Mouse (Mus musculus) limb, embryonic 13.5 days (tissue): ENCODE data around the gene C1qc. TPM values are rescaled to one million over a fixed set of nuclear protein-coding genes. Genes with fewer than 3 reads are reported as not detected.

Experiments
- ATAC-seq: fragments of 200-750 bp; cut with Nextera tagmentation; 2 replicates; pipeline ENCODE4 v1.8.0; 2017; ENCODE audit warnings: low read depth, moderate number of reproducible peaks, moderate TSS enrichment; ENCODE audit not compliant: low FRiP score
- H3K27ac ChIP-seq: fragments of 300-500 bp; sonication (generic); 2 replicates; pipeline ENCODE4 v1.5.1; 2015; ENCODE audit warnings: inconsistent platforms, mild to moderate bottlenecking, moderate library complexity
- H3K27me3 ChIP-seq: fragments of 300-500 bp; sonication (generic); 2 replicates; pipeline ENCODE4 v1.6.1; 2015; ENCODE audit warnings: mild to moderate bottlenecking, inconsistent platforms
- H3K36me3 ChIP-seq: fragments of 300-500 bp; sonication (generic); 2 replicates; pipeline ENCODE4 v1.6.1; 2015; ENCODE audit warnings: inconsistent platforms, mild to moderate bottlenecking, moderate library complexity
- H3K4me1 ChIP-seq: fragments of 300-500 bp; sonication (generic); 2 replicates; pipeline ENCODE4 v1.6.1; 2015; ENCODE audit warnings: inconsistent platforms
- H3K4me2 ChIP-seq: fragments of 300-500 bp; sonication (generic); replicated peaks from 2 replicates; pipeline ENCODE4 v1.6.1; 2015; ENCODE audit warnings: inconsistent platforms, mild to moderate bottlenecking, moderate library complexity
- H3K4me3 ChIP-seq: fragments of 300-500 bp; sonication (generic); 2 replicates; pipeline ENCODE4 v1.5.1; 2015; ENCODE audit warnings: moderate library complexity, mild to moderate bottlenecking, inconsistent platforms
- H3K9ac ChIP-seq: fragments of 300-500 bp; sonication (generic); 2 replicates; pipeline ENCODE4 v1.6.1; 2015; ENCODE audit warnings: mild to moderate bottlenecking, inconsistent platforms
- H3K9me3 ChIP-seq: fragments of 300-500 bp; sonication (generic); 2 replicates; pipeline ENCODE4 v1.6.1; 2016; ENCODE audit warnings: inconsistent platforms
- WGBS: fragments of 180-500 bp; shearing (Covaris S2); methylation state at CpG from one replicate; pipeline ENCODE4 v1.1.7; 2015; 5-methylcytosine and 5-hydroxymethylcytosine counted together
- polyA plus RNA-seq: library from polyadenylated mRNA; unstranded; fragments of >200 nt; fragmentation: Nextera tagmentation; extraction: Ambion mirVana; gene quantifications from 2 replicates; pipeline ENCODE4 v1.2.1, GENCODE M21; 2015

The C1qc gene
- polyA plus RNA-seq, 1 experiment from 2014 or later, result 18.1 TPM

- WGBS, result 60% methylated on average over 5 of the region's 5 CpGs
- ATAC-seq, result no peak
- Histone ChIP-seq H3K27me3 (peaks cover 17% of the 10 kb centered on the region), H3K4me2 (no peak overlapping the region), H3K4me1 (peaks cover 25% of the 10 kb centered on the region), H3K9ac (no peak overlapping the region), H3K9me3 (no peaks in the 10 kb centered on the region), H3K4me3 (no peak overlapping the region), H3K36me3 (no peaks in the 10 kb centered on the region), H3K27ac (no peak overlapping the region)
Measured at GRCm38 (mm10) chr4:136865531-136865930, 27.3 kb downstream of the C1qc start.

- H3K4me3 ChIP-seq, result no peak overlapping the region
- no peaks in the 10 kb centered on the region for H3K9me3 ChIP-seq
- H3K27me3 ChIP-seq, result peaks cover 17% of the 10 kb centered on the region
- peaks cover 25% of the 10 kb centered on the region for H3K4me1 ChIP-seq
- WGBS, result 6% methylated on average over 15 of the region's 15 CpGs
- H3K36me3 ChIP-seq, result no peaks in the 10 kb centered on the region
- H3K9ac ChIP-seq, result no peak overlapping the region
- no peak for ATAC-seq
- H3K4me2 ChIP-seq, result peak overlapping the region; percentile 31; the same call in 1 of the 2 replicates
- H3K27ac ChIP-seq, result no peak overlapping the region
Measured at GRCm38 (mm10) chr4:136864751-136865470, 28.0 kb downstream of the C1qc start.

GRCm38 (mm10) chr4:136863517-136863916 is 29.3 kb downstream of the C1qc start:
- Histone ChIP-seq H3K4me2 (no peak overlapping the region), H3K27ac (no peak overlapping the region), H3K27me3 (peaks cover 17% of the 10 kb centered on the region), H3K9ac (no peak overlapping the region), H3K9me3 (no peaks in the 10 kb centered on the region), H3K4me3 (no peak overlapping the region), H3K36me3 (no peaks in the 10 kb centered on the region), H3K4me1 (peaks cover 25% of the 10 kb centered on the region)
- ATAC-seq, result no peak
- WGBS, result 50% methylated on average over 9 of the region's 9 CpGs

- Histone ChIP-seq H3K4me3 (no peak overlapping the region), H3K9me3 (no peaks in the 10 kb centered on the region), H3K4me2 (no peak overlapping the region), H3K4me1 (peaks cover 20% of the 10 kb centered on the region), H3K36me3 (no peaks in the 10 kb centered on the region), H3K27ac (no peak overlapping the region), H3K9ac (no peak overlapping the region), H3K27me3 (peaks cover 17% of the 10 kb centered on the region)
- no peak for ATAC-seq
- WGBS, result 73% methylated on average over 2 of the region's 2 CpGs
Measured at GRCm38 (mm10) chr4:136862411-136862810, 30.5 kb downstream of the C1qc start.

- H3K36me3 ChIP-seq, result no peaks in the 10 kb centered on the region
- H3K4me2 ChIP-seq, result no peak overlapping the region; the same call in 1 of the 2 replicates
- 0 out of 2 replicates have a peak overlapping the region, but pooled peaks have one; percentile 5 for H3K9ac ChIP-seq
- H3K4me1 ChIP-seq, result peaks cover 20% of the 10 kb centered on the region
- no peaks in the 10 kb centered on the region for H3K9me3 ChIP-seq
- no peak overlapping the region for H3K4me3 ChIP-seq
- WGBS, result 7% methylated on average over 17 of the region's 17 CpGs
- ATAC-seq, result no peak
- H3K27ac ChIP-seq, result no peak overlapping the region
- H3K27me3 ChIP-seq, result peaks cover 17% of the 10 kb centered on the region
Measured at GRCm38 (mm10) chr4:136861806-136862205, 31.1 kb downstream of the C1qc start.

GRCm38 (mm10) chr4:136860022-136860421 is 32.8 kb downstream of the C1qc start:
- H3K4me2 ChIP-seq, result no peak overlapping the region
- no peak overlapping the region for H3K9ac ChIP-seq
- no peak overlapping the region for H3K27ac ChIP-seq
- no peak overlapping the region for H3K4me3 ChIP-seq
- ATAC-seq, result no peak
- H3K27me3 ChIP-seq, result peaks cover 17% of the 10 kb centered on the region
- 87% methylated on average over 7 of the region's 7 CpGs for WGBS
- H3K36me3 ChIP-seq, result no peaks in the 10 kb centered on the region
- peaks cover 17% of the 10 kb centered on the region for H3K4me1 ChIP-seq
- H3K9me3 ChIP-seq, result no peaks in the 10 kb centered on the region

- H3K9ac ChIP-seq, result no peak overlapping the region
- no peaks in the 10 kb centered on the region for H3K9me3 ChIP-seq
- H3K27me3 ChIP-seq, result no peaks in the 10 kb centered on the region
- no peak for ATAC-seq
- H3K36me3 ChIP-seq, result no peaks in the 10 kb centered on the region
- WGBS, result 38% methylated on average over 6 of the region's 6 CpGs
- H3K27ac ChIP-seq, result no peak overlapping the region
- H3K4me2 ChIP-seq, result no peak overlapping the region
- H3K4me1 ChIP-seq, result peaks cover 6% of the 10 kb centered on the region
- H3K4me3 ChIP-seq, result no peak overlapping the region
Measured at GRCm38 (mm10) chr4:136855081-136855480, 37.8 kb downstream of the C1qc start.

GRCm38 (mm10) chr4:136852989-136853388 is 39.9 kb downstream of the C1qc start:
- Histone ChIP-seq H3K4me3 (no peak overlapping the region), H3K27me3 (peaks cover 2% of the 10 kb centered on the region), H3K9ac (no peak overlapping the region), H3K9me3 (no peaks in the 10 kb centered on the region), H3K27ac (no peak overlapping the region), H3K4me2 (no peak overlapping the region), H3K36me3 (no peaks in the 10 kb centered on the region), H3K4me1 (peaks cover 6% of the 10 kb centered on the region)
- no peak for ATAC-seq
- 53% methylated on average over 12 of the region's 12 CpGs for WGBS

- no peaks in the 10 kb centered on the region for H3K9me3 ChIP-seq
- peaks cover 5% of the 10 kb centered on the region for H3K27me3 ChIP-seq
- no peak overlapping the region for H3K27ac ChIP-seq
- 65% methylated on average over 5 of the region's 5 CpGs for WGBS
- no peak overlapping the region for H3K9ac ChIP-seq
- H3K4me3 ChIP-seq, result no peak overlapping the region
- no peaks in the 10 kb centered on the region for H3K36me3 ChIP-seq
- H3K4me2 ChIP-seq, result no peak overlapping the region
- H3K4me1 ChIP-seq, result peaks cover 6% of the 10 kb centered on the region
- ATAC-seq, result no peak
Measured at GRCm38 (mm10) chr4:136852119-136852518, 40.7 kb downstream of the C1qc start.

GRCm38 (mm10) chr4:136848565-136848964 is 44.3 kb downstream of the C1qc start:
- Histone ChIP-seq H3K9me3 (no peaks in the 10 kb centered on the region), H3K4me1 (peaks cover 6% of the 10 kb centered on the region), H3K27ac (no peak overlapping the region), H3K9ac (no peak overlapping the region), H3K4me3 (no peak overlapping the region), H3K4me2 (no peak overlapping the region), H3K36me3 (no peaks in the 10 kb centered on the region), H3K27me3 (peaks cover 5% of the 10 kb centered on the region)
- WGBS, result 62% methylated on average over 4 of the region's 4 CpGs
- ATAC-seq, result no peak

GRCm38 (mm10) chr4:136847166-136847565 is 45.7 kb downstream of the C1qc start:
- H3K9ac ChIP-seq, result no peak overlapping the region
- ATAC-seq, result no peak
- no peak overlapping the region for H3K4me3 ChIP-seq
- H3K27me3 ChIP-seq, result peaks cover 9% of the 10 kb centered on the region
- WGBS, result 85% methylated on average over 6 of the region's 6 CpGs
- H3K27ac ChIP-seq, result no peak overlapping the region
- H3K4me1 ChIP-seq, result no peaks in the 10 kb centered on the region
- H3K36me3 ChIP-seq, result no peaks in the 10 kb centered on the region
- H3K9me3 ChIP-seq, result no peaks in the 10 kb centered on the region
- no peak overlapping the region for H3K4me2 ChIP-seq

GRCm38 (mm10) chr4:136842802-136843201 is 50.1 kb downstream of the C1qc start:
- ATAC-seq, result no peak
- WGBS, result 58% methylated on average over 10 of the region's 10 CpGs
- peaks cover 3% of the 10 kb centered on the region; the same call in 1 of the 2 replicates for H3K4me1 ChIP-seq
- no peaks in the 10 kb centered on the region for H3K36me3 ChIP-seq
- H3K27ac ChIP-seq, result no peak overlapping the region
- peaks cover 27% of the 10 kb centered on the region for H3K27me3 ChIP-seq
- no peak overlapping the region for H3K9ac ChIP-seq
- H3K4me3 ChIP-seq, result no peak overlapping the region
- no peak overlapping the region for H3K4me2 ChIP-seq
- no peaks in the 10 kb centered on the region for H3K9me3 ChIP-seq

- H3K27ac ChIP-seq, result no peak overlapping the region
Measured at GRCm38 (mm10) chr4:136842033-136842432, 50.8 kb downstream of the C1qc start.

More at GRCm38 (mm10) chr4:136842033-136842432, 50.8 kb downstream of the C1qc start:
- Histone ChIP-seq H3K9ac (no peak overlapping the region), H3K4me3 (no peak overlapping the region), H3K9me3 (no peaks in the 10 kb centered on the region), H3K4me2 (no peak overlapping the region), H3K27me3 (peaks cover 30% of the 10 kb centered on the region), H3K4me1 (peaks cover 11% of the 10 kb centered on the region), H3K36me3 (no peaks in the 10 kb centered on the region)
- ATAC-seq, result no peak
- 78% methylated on average over 4 of the region's 4 CpGs for WGBS
